Mouse (Mus musculus) hindbrain, embryonic 16.5 days (tissue): ENCODE measurements around the gene Fam185a. TPM values are rescaled to one million over a fixed set of nuclear protein-coding genes. Genes with fewer than 3 reads are reported as not detected.

Experiments
- ATAC-seq: fragments of 200-750 bp; cut with Nextera tagmentation; 2 replicates; pipeline ENCODE4 v1.8.0; 2017; ENCODE audit warnings: moderate TSS enrichment, moderate library complexity
- H3K27ac ChIP-seq: fragments of 300-500 bp; sonication (generic); 2 replicates; pipeline ENCODE4 v1.5.1; 2014; ENCODE audit warnings: low read depth, mild to moderate bottlenecking, control low read depth, low read length, moderate library complexity
- H3K27me3 ChIP-seq: fragments of 300-500 bp; sonication (generic); replicated peaks from 2 replicates; pipeline ENCODE4 v1.6.1; 2014; ENCODE audit warnings: low read length; ENCODE audit not compliant: control insufficient read depth, insufficient read depth
- H3K36me3 ChIP-seq: fragments of 300-500 bp; sonication (generic); 2 replicates; pipeline ENCODE4 v1.6.1; 2014; ENCODE audit warnings: mild to moderate bottlenecking, low read length, moderate library complexity, mixed read lengths; ENCODE audit not compliant: control insufficient read depth, insufficient read depth
- H3K4me1 ChIP-seq: fragments of 300-500 bp; sonication (generic); 2 replicates; pipeline ENCODE4 v1.6.1; 2014; ENCODE audit warnings: low read depth, low read length; ENCODE audit not compliant: control insufficient read depth, insufficient read depth
- H3K4me2 ChIP-seq: fragments of 300-500 bp; sonication (generic); 2 replicates; pipeline ENCODE4 v1.6.1; 2014; ENCODE audit warnings: mild to moderate bottlenecking, low read length, control low read depth, moderate library complexity
- H3K4me3 ChIP-seq: fragments of 300-500 bp; sonication (generic); 2 replicates; pipeline ENCODE4 v1.5.1; 2014; ENCODE audit warnings: mild to moderate bottlenecking, low read length, control low read depth, moderate library complexity
- H3K9ac ChIP-seq: fragments of 300-500 bp; sonication (generic); 2 replicates; pipeline ENCODE4 v1.6.1; 2014; ENCODE audit warnings: low read depth, mild to moderate bottlenecking, control low read depth, low read length, moderate library complexity
- H3K9me3 ChIP-seq: fragments of 300-500 bp; sonication (generic); 2 replicates; pipeline ENCODE4 v1.6.1; 2014; ENCODE audit warnings: mild to moderate bottlenecking, low read length, moderate library complexity; ENCODE audit not compliant: control insufficient read depth
- WGBS: fragments of 180-500 bp; shearing (Covaris S2); extraction: QIAGEN DNeasy Blood & Tissue Kit; methylation state at CpG from one replicate; pipeline ENCODE4 v1.1.7; 2014; 5-methylcytosine and 5-hydroxymethylcytosine counted together
- polyA plus RNA-seq: library from polyadenylated mRNA; unstranded; fragments of >200 nt; fragmentation: Nextera tagmentation; extraction: Ambion mirVana; gene quantifications from 2 replicates; pipeline ENCODE4 v1.2.1, GENCODE M21; 2015

The Fam185a gene
- polyA plus RNA-seq, 1 experiment from 2014 or later = 10.3 TPM

DNA sequence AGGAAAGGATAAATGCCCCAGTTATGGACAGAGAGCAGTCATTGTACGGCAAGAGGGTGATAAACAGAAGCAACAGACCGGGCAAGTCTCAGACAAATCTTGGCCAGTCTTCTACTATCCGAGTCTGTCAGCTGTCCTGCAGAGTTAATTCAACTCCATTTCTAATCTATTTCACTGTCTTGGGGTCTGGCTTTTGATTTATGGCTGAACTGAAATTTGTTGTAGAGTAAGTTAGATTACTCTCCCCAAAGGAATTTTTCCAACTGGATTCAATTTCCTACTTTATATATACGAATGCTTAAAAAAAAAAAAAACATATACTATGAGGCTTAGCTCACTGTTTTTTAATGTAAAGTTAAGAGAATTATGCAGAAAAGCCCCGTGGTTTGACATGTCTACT is 62.0 kb downstream of the Fam185a start:
- H3K4me3 ChIP-seq = no peak overlapping the region
- no peak overlapping the region for H3K27ac ChIP-seq
- no peak overlapping the region for H3K9ac ChIP-seq
- H3K4me1 ChIP-seq = no peaks in the 10 kb centered on the region; the same call in 1 of the 2 replicates
- H3K27me3 ChIP-seq = no peaks in the 10 kb centered on the region
- ATAC-seq = no peak
- H3K36me3 ChIP-seq = no peaks in the 10 kb centered on the region
- no peak overlapping the region for H3K4me2 ChIP-seq
- 74% methylated on average over 5 of the region's 5 CpGs for WGBS
- H3K9me3 ChIP-seq = no peaks in the 10 kb centered on the region

DNA sequence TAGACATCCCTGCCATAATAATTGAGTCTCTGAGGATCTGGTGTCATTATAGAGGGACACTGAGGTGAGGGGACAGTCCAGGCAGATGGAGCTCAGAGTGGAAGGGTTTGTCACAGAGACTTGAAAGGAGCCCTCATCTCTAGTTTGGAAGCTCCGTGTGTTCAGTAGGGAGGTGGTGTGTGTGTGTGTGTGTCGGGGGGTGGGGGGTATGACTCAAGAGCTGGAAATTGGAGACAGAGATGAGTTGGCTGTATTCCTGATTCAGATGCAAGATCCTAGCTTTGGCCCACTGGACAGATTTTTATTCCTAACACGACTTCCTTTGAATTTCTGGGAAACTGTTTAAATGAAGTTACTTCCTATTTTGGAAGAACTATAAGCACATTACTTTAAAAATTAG is 62.5 kb downstream of the Fam185a start:
- 88% methylated on average over 3 of the region's 3 CpGs for WGBS
- no peak for ATAC-seq

DNA sequence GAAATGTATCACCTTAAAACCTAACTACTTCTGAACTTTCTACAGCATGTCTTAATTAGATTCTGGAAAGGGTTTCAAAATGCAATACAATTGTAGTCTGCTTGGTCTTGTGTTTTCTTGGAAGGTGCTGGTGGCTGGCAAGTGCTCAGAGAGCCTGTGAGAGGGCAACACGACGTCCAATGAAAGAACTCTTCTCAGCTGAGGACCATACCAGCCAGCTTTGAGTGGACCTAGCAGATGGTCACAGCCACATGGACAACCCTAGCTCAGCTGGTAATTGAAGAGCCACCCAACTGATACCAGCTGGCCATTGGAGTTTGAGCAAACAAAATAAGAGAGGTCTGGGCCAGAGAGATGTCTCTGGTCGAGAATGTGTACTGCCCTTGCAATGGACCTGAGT is 63.0 kb downstream of the Fam185a start:
- H3K9me3 ChIP-seq = no peaks in the 10 kb centered on the region
- no peak overlapping the region for H3K9ac ChIP-seq
- H3K4me3 ChIP-seq = no peak overlapping the region
- no peak overlapping the region for H3K4me2 ChIP-seq
- no peak overlapping the region for H3K27ac ChIP-seq
- no peaks in the 10 kb centered on the region for H3K36me3 ChIP-seq
- no peaks in the 10 kb centered on the region for H3K27me3 ChIP-seq
- no peaks in the 10 kb centered on the region; the same call in 1 of the 2 replicates for H3K4me1 ChIP-seq
- 85% methylated on average over 3 of the region's 3 CpGs for WGBS
- ATAC-seq = no peak

More for the DNA sequence above, 62.5 kb downstream of the Fam185a start:
- no peak overlapping the region for H3K9ac ChIP-seq
- no peak overlapping the region for H3K4me2 ChIP-seq
- H3K27ac ChIP-seq = no peak overlapping the region
- no peaks in the 10 kb centered on the region; the same call in 1 of the 2 replicates for H3K4me1 ChIP-seq
- no peak overlapping the region for H3K4me3 ChIP-seq
- no peaks in the 10 kb centered on the region for H3K27me3 ChIP-seq
- H3K36me3 ChIP-seq = no peaks in the 10 kb centered on the region
- no peaks in the 10 kb centered on the region for H3K9me3 ChIP-seq

DNA sequence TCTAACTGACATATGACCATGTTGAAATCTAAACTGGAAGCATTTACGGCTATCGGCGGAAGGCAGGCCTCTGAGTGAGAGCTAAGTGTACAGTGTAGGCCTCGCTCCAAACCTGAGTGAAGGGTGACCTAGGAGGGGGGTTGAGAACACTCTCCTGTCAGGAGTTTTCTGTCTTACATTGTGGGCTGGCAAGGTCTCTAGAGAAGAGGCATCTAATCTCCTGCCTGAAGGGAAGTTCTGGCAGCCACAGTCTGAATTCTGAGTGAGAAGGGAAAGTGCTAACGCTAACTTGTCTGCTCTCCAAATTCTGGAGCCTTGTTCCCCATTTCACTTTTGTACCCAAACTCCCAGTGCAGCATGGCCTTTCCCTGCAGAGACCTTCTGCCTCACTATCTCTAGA is 63.7 kb downstream of the Fam185a start:
- Histone ChIP-seq H3K9me3 (no peaks in the 10 kb centered on the region), H3K36me3 (no peaks in the 10 kb centered on the region), H3K27ac (no peak overlapping the region), H3K4me1 (no peaks in the 10 kb centered on the region; the same call in 1 of the 2 replicates), H3K9ac (no peak overlapping the region), H3K4me3 (no peak overlapping the region), H3K27me3 (no peaks in the 10 kb centered on the region), H3K4me2 (no peak overlapping the region)
- 85% methylated on average over 5 of the region's 5 CpGs for whole genome bisulfite sequencing
- ATAC-seq = peak; percentile 40; the same call in 1 of the 2 replicates

DNA sequence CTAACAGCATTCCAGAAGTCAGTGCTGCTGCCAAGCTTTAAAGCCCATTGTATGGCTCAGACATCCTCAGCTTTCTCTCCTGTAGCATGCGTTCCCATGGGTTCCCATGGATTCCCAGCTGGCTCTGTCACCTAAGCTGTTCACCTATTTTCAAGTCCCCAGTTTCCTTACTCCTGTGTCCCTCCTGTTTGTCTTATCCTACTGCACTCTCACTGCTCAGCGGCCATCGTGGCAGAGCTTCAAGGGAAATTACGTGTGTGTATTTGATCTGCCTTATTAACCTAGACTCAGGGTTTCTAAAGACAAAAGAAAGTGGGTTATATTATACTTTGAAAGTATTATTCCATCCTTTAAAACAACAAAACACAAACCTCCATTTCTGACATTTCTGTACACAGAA is 64.4 kb downstream of the Fam185a start:
- ATAC-seq = no peak
- Histone ChIP-seq H3K27ac (no peak overlapping the region), H3K4me1 (no peaks in the 10 kb centered on the region; the same call in 1 of the 2 replicates), H3K4me2 (no peak overlapping the region), H3K9me3 (no peaks in the 10 kb centered on the region), H3K27me3 (no peaks in the 10 kb centered on the region), H3K4me3 (no peak overlapping the region), H3K36me3 (no peaks in the 10 kb centered on the region), H3K9ac (no peak overlapping the region)
- WGBS = 57% methylated on average over 4 of the region's 4 CpGs

DNA sequence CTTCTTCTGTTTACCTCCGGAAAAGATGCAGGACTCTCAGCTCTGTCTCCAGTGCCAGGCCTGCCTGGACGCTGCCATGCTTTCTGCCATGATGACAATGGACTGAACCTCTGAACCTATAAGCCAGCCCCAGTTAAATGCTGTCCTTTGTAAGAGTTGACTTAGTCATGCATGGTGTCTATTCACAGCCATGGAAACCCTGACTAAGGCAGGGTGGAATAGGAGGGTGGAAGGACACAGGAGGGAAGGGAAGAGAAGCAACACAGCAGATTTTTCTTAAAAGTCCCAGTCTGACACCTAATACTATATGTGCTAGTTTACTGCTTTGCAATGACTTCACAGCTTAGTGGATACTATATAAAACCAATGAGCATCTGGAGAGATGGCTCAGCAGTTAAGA is 66.7 kb downstream of the Fam185a start:
- Histone ChIP-seq H3K9ac (no peak overlapping the region), H3K4me2 (no peak overlapping the region), H3K27me3 (no peaks in the 10 kb centered on the region), H3K27ac (no peak overlapping the region), H3K9me3 (no peaks in the 10 kb centered on the region), H3K36me3 (no peaks in the 10 kb centered on the region), H3K4me3 (no peak overlapping the region), H3K4me1 (no peaks in the 10 kb centered on the region; the same call in 1 of the 2 replicates)
- peak; percentile 74 for ATAC-seq
- WGBS = 36% methylated on average over 2 of the region's 2 CpGs

DNA sequence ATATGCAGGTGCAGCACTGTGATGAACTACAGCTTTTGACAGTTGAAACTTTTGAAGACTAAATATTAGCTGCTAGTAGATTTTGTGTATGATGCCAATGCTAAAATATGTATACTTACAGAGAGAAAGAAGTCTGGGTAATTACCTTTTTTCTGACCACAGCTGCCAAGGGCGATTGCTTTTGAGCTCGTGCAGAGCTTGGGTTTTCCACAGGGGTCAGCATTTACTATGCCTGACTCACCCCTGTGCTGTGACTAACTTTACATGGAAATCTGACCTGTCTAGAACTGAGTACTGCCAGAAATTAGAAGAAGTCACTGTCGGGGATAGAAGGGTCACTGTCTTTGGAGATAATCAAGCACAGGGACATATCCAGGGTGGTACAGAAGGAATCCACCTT is 67.5 kb downstream of the Fam185a start:
- ATAC-seq = no peak
- Histone ChIP-seq H3K4me1 (no peaks in the 10 kb centered on the region; the same call in 1 of the 2 replicates), H3K4me3 (no peak overlapping the region), H3K36me3 (no peaks in the 10 kb centered on the region), H3K9me3 (no peaks in the 10 kb centered on the region), H3K27me3 (no peaks in the 10 kb centered on the region), H3K4me2 (no peak overlapping the region), H3K27ac (no peak overlapping the region), H3K9ac (no peak overlapping the region)
- WGBS = 72% methylated on average over 3 of the region's 3 CpGs

DNA sequence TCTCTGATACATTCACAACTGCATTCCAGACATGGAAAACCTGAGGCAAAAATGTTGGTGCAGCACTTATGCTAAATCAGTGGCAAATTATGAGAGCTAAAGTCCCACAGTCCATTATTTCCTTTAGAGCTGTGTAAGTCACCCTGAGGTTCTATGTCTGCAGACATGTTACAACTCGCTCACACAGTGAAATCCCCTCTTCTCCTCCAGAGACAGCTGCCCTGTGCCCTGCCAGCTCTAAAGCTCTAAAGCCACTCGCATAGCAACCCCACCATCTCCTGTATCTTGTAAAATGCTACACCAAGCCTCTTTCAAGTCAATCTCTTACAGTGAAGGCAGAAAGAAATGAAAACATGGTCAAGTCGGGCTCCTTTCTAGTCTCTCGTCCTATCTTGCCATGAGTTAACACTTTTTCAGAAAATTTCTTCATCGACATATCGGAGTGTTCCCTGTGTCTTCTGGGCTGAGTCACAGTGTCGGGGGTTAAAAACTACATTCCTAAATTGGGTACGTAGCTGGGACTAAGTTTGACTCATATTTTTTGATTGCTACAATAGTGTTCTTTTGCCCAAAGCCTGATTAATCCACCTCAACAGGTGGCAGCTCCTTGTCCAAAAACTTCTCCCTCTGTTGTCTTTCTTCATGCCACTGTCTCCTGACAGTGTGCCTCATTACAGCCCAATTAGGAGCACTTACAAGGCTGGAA is 68.7 kb downstream of the Fam185a start:
- Histone ChIP-seq H3K9ac (no peak overlapping the region), H3K27me3 (no peaks in the 10 kb centered on the region), H3K9me3 (no peaks in the 10 kb centered on the region), H3K4me3 (no peak overlapping the region), H3K27ac (no peak overlapping the region), H3K4me2 (no peak overlapping the region), H3K4me1 (no peaks in the 10 kb centered on the region; the same call in 1 of the 2 replicates), H3K36me3 (no peaks in the 10 kb centered on the region)
- WGBS = 86% methylated on average over 8 of the region's 8 CpGs
- no peak for ATAC-seq

DNA sequence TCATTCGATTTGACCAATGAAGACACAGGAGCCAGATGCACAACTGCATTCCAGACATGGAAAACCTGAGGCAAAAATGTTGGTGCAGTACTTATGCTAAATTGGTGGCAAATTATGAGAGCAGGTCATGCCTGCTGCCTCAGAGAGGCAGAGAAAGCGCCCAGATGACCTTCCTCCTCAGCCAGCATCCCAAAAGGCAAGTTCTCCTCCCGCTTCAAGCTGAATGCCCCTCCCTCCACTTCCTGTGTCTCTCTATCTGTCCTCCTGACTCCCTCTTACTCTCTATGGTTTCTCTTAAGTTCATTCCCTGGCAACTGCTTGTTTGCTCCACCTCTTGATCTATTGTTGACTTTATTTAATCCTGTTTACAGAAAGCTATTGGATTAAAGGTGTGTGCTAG is 70.0 kb downstream of the Fam185a start:
- Histone ChIP-seq H3K9me3 (no peaks in the 10 kb centered on the region), H3K27me3 (no peaks in the 10 kb centered on the region), H3K4me3 (no peak overlapping the region), H3K4me2 (no peak overlapping the region), H3K9ac (no peak overlapping the region), H3K27ac (no peak overlapping the region), H3K36me3 (no peaks in the 10 kb centered on the region), H3K4me1 (no peaks in the 10 kb centered on the region)
- no peak for ATAC-seq
- WGBS = 73% methylated on average over 3 of the region's 3 CpGs
